Mouse (Mus musculus): Measurements from ENCODE around the gene Tepp. TPM values are rescaled to one million over a fixed set of nuclear protein-coding genes. Genes with fewer than 3 reads are reported as not detected.

Tepp gene
- polyA plus RNA-seq, 1 experiment from 2014 or later: 0.27 TPM

DNA sequence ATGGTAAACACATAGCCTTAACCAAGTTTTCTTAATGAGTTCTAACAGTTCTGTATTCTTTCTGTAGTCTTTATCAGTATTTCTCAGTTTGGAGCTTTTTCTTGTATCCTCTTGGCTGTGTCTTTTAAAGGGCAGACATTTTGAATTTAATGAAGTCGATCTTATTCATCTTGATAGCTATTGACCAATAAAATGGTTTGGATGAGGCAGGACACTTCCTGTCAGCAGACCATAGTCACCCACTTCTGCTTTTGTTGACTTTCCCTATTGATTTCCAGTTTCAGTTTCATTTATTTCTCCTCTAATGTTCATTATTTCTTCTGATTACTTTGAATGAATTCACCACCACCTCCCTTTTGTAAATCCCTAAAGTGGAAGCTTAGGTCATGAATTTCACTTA lies 25.3 kb downstream of the Tepp start:
- Histone ChIP-seq H3K27ac (replicated peaks; ENCODE audit: low read depth, low read length) (no peak overlapping the region), H3K4me2 (ENCODE audit: low read depth, severe bottlenecking) (no peak overlapping the region), H3K36me3 (ENCODE audit: control insufficient read depth, insufficient read depth, low read length) (peaks cover 2% of the 10 kb centered on the region; the same call in 1 of the 2 replicates), H3K27me3 (ENCODE audit: control insufficient read depth, insufficient read depth, low read length) (no peaks in the 10 kb centered on the region), H3K9ac (ENCODE audit: low read length) (no peak overlapping the region), H3K9me3 (ENCODE audit: control insufficient read depth, low read length) (no peaks in the 10 kb centered on the region), H3K4me1 (ENCODE audit: control insufficient read depth, insufficient read depth, low read length) (peaks cover 3% of the 10 kb centered on the region; the same call in 1 of the 2 replicates), H3K4me3 (ENCODE audit: low read depth, low read length) (no peak overlapping the region)
- 85% methylated on average over 1 of the region's 1 CpGs for WGBS
- ATAC-seq (ENCODE audit: insufficient number of reproducible peaks, low FRiP score, low TSS enrichment, low read depth): no peak
- no peak for DNase-seq (ENCODE audit: low spot score)

- Histone ChIP-seq H3K36me3 (ENCODE audit: control insufficient read depth, insufficient read depth, low read length) (peaks cover 2% of the 10 kb centered on the region; the same call in 1 of the 2 replicates), H3K9ac (ENCODE audit: low read length) (no peak overlapping the region), H3K4me2 (ENCODE audit: low read depth, severe bottlenecking) (no peak overlapping the region), H3K27me3 (ENCODE audit: control insufficient read depth, insufficient read depth, low read length) (no peaks in the 10 kb centered on the region), H3K27ac (replicated peaks; ENCODE audit: low read depth, low read length) (no peak overlapping the region), H3K4me1 (ENCODE audit: control insufficient read depth, insufficient read depth, low read length) (no peaks in the 10 kb centered on the region), H3K9me3 (ENCODE audit: control insufficient read depth, low read length) (no peaks in the 10 kb centered on the region), H3K4me3 (ENCODE audit: low read depth, low read length) (no peak overlapping the region)
- no peak for DNase-seq (ENCODE audit: low spot score)
- no peak for ATAC-seq (ENCODE audit: insufficient number of reproducible peaks, low FRiP score, low TSS enrichment, low read depth)
Measured at GRCm38 (mm10) chr8:95336363-95336762, 26.0 kb downstream of the Tepp start.

DNA sequence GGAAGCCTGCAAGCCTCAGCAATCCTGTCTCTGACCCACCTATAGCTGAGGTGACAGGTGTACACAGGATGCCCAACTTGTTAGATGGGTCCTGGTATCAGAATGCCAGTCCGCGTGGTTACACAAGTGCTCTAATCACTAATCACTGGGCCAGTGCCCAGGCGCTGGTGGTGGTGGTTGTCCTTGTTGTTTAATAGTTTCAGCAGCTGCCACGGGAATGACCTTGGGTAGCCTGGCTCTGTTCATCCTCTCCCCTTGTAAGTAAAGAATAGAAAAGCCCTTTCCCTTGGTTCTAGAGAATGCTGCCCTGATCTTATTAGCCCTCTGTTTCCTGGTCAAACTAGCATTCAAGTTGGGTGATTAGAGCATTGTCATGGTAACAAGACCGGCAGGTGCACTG lies 31.4 kb downstream of the Tepp start:
- Histone ChIP-seq H3K9me3 (ENCODE audit: control insufficient read depth, low read length) (no peaks in the 10 kb centered on the region), H3K36me3 (ENCODE audit: control insufficient read depth, insufficient read depth, low read length) (0 out of 2 replicates have a peak, but pooled peaks cover 2% of the 10 kb centered on the region), H3K4me1 (ENCODE audit: control insufficient read depth, insufficient read depth, low read length) (no peaks in the 10 kb centered on the region), H3K4me2 (ENCODE audit: low read depth, severe bottlenecking) (no peak overlapping the region), H3K27ac (replicated peaks; ENCODE audit: low read depth, low read length) (no peak overlapping the region), H3K4me3 (ENCODE audit: low read depth, low read length) (no peak overlapping the region), H3K27me3 (ENCODE audit: control insufficient read depth, insufficient read depth, low read length) (no peaks in the 10 kb centered on the region), H3K9ac (ENCODE audit: low read length) (no peak overlapping the region)
- 72% methylated on average over 5 of the region's 5 CpGs for WGBS
- DNase-seq (ENCODE audit: low spot score) (no peak), ATAC-seq (ENCODE audit: insufficient number of reproducible peaks, low FRiP score, low TSS enrichment, low read depth) (no peak)

DNA sequence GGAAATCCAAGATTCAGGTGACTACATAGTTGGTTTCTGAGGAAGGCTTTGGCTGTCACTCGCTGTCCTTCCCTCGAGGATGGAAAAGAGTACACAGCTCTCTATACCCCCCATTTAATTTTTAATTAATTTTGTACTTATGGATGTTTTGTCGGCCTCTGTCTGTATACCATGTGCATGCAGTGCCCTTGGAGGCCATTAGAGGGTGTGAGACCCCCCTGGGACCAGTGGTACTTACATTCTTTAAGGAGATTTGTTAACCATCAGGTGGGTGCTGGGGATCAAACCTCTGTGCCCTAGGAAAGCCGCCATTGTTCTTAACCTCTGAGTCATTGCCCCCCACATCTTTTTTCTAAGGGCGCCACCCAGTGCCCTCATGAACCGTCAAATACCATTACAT lies 34.3 kb downstream of the Tepp start:
- Histone ChIP-seq H3K27ac (replicated peaks; ENCODE audit: low read depth, low read length) (no peak overlapping the region), H3K4me3 (ENCODE audit: low read depth, low read length) (no peak overlapping the region), H3K36me3 (ENCODE audit: control insufficient read depth, insufficient read depth, low read length) (no peaks in the 10 kb centered on the region), H3K4me2 (ENCODE audit: low read depth, severe bottlenecking) (no peak overlapping the region), H3K9me3 (ENCODE audit: control insufficient read depth, low read length) (no peaks in the 10 kb centered on the region), H3K9ac (ENCODE audit: low read length) (no peak overlapping the region), H3K27me3 (ENCODE audit: control insufficient read depth, insufficient read depth, low read length) (no peaks in the 10 kb centered on the region), H3K4me1 (ENCODE audit: control insufficient read depth, insufficient read depth, low read length) (no peaks in the 10 kb centered on the region)
- no peak for DNase-seq (ENCODE audit: low spot score)
- ATAC-seq (ENCODE audit: insufficient number of reproducible peaks, low FRiP score, low TSS enrichment, low read depth): no peak
- 81% methylated on average over 6 of the region's 6 CpGs for WGBS

DNA sequence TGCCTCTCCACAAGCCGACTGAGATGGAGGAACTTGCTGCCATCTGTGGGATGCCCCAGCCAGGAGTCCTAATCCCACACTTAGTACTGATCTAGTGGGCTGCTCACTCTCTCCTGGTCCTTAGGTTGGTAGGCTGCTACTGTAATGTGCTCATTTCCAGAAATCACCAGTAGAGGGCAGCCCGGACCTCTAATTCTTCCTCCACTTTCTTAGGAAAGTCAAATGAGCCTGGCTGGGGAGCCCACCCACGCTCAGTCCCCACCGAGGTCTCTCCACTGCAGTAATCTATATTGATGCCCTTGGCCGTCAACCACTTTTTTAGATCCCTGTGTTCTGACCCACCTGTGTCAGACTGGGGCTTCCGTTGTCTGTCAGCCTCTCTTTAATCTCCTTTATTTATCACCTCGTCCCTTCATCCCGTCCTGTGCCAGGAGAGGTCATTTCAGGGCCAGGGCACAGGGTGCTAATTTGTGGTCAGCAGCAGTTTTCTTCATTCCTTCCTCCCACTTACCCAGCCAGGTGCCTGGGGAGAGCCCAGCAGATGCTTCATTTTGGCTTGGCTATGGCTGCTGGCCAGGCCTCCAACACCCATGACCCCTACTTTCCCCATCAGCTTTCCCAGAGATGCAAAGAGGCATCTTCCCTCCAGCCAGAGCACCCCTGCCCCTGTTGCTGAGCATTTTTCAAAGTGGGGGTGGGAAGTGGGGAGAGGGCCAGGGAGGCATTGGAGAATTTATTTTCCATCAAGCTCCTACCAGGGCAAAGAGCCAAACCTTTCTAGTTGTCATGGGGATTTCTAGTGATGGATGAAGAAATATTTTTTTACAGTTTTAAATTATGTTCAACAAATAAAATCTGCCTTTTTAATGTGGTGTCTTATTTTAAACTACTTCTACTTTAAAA lies 36.5 kb downstream of the Tepp start:
- DNase-seq (ENCODE audit: low spot score) (peak; percentile 88), ATAC-seq (ENCODE audit: insufficient number of reproducible peaks, low FRiP score, low TSS enrichment, low read depth) (0 out of 2 replicates have a peak, but pooled peaks have one; percentile 22)
- Histone ChIP-seq H3K9ac (ENCODE audit: low read length) (no peak overlapping the region), H3K4me2 (ENCODE audit: low read depth, severe bottlenecking) (no peak overlapping the region), H3K4me3 (ENCODE audit: low read depth, low read length) (no peak overlapping the region), H3K27ac (replicated peaks; ENCODE audit: low read depth, low read length) (no peak overlapping the region), H3K36me3 (ENCODE audit: control insufficient read depth, insufficient read depth, low read length) (no peaks in the 10 kb centered on the region), H3K9me3 (ENCODE audit: control insufficient read depth, low read length) (no peaks in the 10 kb centered on the region), H3K4me1 (ENCODE audit: control insufficient read depth, insufficient read depth, low read length) (no peaks in the 10 kb centered on the region), H3K27me3 (ENCODE audit: control insufficient read depth, insufficient read depth, low read length) (peaks cover 3% of the 10 kb centered on the region)
- WGBS: 12% methylated on average over 8 of the region's 8 CpGs

GRCm38 (mm10) chr8:95348356-95348755 lies 38.0 kb downstream of the Tepp start:
- no peaks in the 10 kb centered on the region for H3K36me3 ChIP-seq (ENCODE audit: control insufficient read depth, insufficient read depth, low read length)
- no peak overlapping the region for H3K4me2 ChIP-seq (ENCODE audit: low read depth, severe bottlenecking)
- no peak overlapping the region for H3K4me3 ChIP-seq (ENCODE audit: low read depth, low read length)
- peaks cover 3% of the 10 kb centered on the region for H3K27me3 ChIP-seq (ENCODE audit: control insufficient read depth, insufficient read depth, low read length)
- no peaks in the 10 kb centered on the region for H3K9me3 ChIP-seq (ENCODE audit: control insufficient read depth, low read length)
- DNase-seq (ENCODE audit: low spot score) (no peak), ATAC-seq (ENCODE audit: insufficient number of reproducible peaks, low FRiP score, low TSS enrichment, low read depth) (no peak)
- H3K4me1 ChIP-seq (ENCODE audit: control insufficient read depth, insufficient read depth, low read length): 0 out of 2 replicates have a peak, but pooled peaks cover 2% of the 10 kb centered on the region
- H3K9ac ChIP-seq (ENCODE audit: low read length): no peak overlapping the region
- H3K27ac ChIP-seq (replicated peaks; ENCODE audit: low read depth, low read length): no peak overlapping the region
- WGBS: 79% methylated on average over 2 of the region's 2 CpGs

DNA sequence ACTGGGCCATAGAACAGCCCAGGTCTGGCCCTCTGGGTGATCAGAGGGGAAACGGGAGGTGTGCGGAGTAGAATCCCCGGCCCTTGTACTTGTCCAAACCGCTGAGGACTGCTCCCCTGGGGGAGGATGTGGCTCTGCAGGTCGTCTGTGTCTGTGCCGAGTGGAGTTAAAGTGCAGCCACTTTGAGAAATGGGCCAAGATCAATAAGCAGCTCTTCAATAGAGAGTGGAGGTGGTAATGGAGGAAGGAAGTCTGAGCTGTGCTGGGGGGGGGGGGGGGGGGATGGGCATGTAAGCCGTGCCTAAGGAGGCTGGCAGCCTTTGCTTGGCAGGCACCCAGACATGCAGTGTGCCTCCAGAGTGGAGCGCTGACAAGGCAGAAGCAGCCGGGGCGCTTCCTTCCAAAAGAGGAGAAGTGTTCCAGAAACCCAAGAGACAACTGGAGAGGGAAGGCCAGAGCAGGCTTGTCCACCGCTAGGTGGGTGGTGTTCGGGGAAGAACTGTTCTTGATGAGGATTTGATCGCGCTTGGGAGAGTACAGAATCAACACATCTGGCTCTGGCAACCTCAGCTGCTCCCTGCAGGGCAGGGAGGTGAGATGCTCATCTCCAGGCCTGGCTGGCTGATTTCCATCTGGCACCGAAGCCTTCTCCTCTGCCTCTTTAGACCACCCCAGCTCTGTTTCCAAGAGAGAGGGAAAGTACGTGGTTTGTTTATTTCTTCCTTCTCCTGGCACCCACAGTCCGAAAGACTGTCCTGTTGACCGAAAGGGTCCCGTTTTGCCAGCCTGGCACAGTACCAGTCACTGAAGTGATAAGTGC lies 38.7 kb downstream of the Tepp start:
- Histone ChIP-seq H3K4me2 (ENCODE audit: low read depth, severe bottlenecking) (no peak overlapping the region), H3K9ac (ENCODE audit: low read length) (no peak overlapping the region), H3K4me1 (ENCODE audit: control insufficient read depth, insufficient read depth, low read length) (0 out of 2 replicates have a peak, but pooled peaks cover 6% of the 10 kb centered on the region), H3K9me3 (ENCODE audit: control insufficient read depth, low read length) (no peaks in the 10 kb centered on the region), H3K27ac (replicated peaks; ENCODE audit: low read depth, low read length) (no peak overlapping the region), H3K4me3 (ENCODE audit: low read depth, low read length) (no peak overlapping the region), H3K36me3 (ENCODE audit: control insufficient read depth, insufficient read depth, low read length) (no peaks in the 10 kb centered on the region), H3K27me3 (ENCODE audit: control insufficient read depth, insufficient read depth, low read length) (peaks cover 3% of the 10 kb centered on the region)
- ATAC-seq (ENCODE audit: insufficient number of reproducible peaks, low FRiP score, low TSS enrichment, low read depth) (no peak), DNase-seq (ENCODE audit: low spot score) (no peak)
- WGBS: 67% methylated on average over 19 of the region's 19 CpGs

- Histone ChIP-seq H3K9ac (ENCODE audit: low read length) (no peak overlapping the region), H3K27ac (replicated peaks; ENCODE audit: low read depth, low read length) (no peak overlapping the region), H3K4me3 (ENCODE audit: low read depth, low read length) (peak overlapping the region; percentile 68; the same call in 1 of the 2 replicates), H3K27me3 (ENCODE audit: control insufficient read depth, insufficient read depth, low read length) (peaks cover 3% of the 10 kb centered on the region), H3K9me3 (ENCODE audit: control insufficient read depth, low read length) (no peaks in the 10 kb centered on the region), H3K36me3 (ENCODE audit: control insufficient read depth, insufficient read depth, low read length) (no peaks in the 10 kb centered on the region), H3K4me1 (ENCODE audit: control insufficient read depth, insufficient read depth, low read length) (0 out of 2 replicates have a peak, but pooled peaks cover 6% of the 10 kb centered on the region), H3K4me2 (ENCODE audit: low read depth, severe bottlenecking) (peak overlapping the region; percentile 94)
- DNase-seq (ENCODE audit: low spot score): peak; percentile 52
- WGBS: 6% methylated on average over 15 of the region's 15 CpGs
- ATAC-seq (ENCODE audit: insufficient number of reproducible peaks, low FRiP score, low TSS enrichment, low read depth): no peak
Measured at GRCm38 (mm10) chr8:95351461-95351860, 41.1 kb downstream of the Tepp start.
